Mouse (Mus musculus) erythroblast, embryonic 14.5 days (primary cell): ENCODE results near the gene Ercc6.

Source experiments
- GATA1 ChIP-seq: IDR thresholded peaks from 2 replicates; pipeline ENCODE4 v1.6.1; 2012; ENCODE audit warnings: low read length, inconsistent platforms, mixed read lengths
- TAL1 ChIP-seq: IDR thresholded peaks from 3 replicates; pipeline ENCODE4 v1.6.1; 2012; ENCODE audit warnings: low read length, inconsistent platforms, mixed read lengths

DNA sequence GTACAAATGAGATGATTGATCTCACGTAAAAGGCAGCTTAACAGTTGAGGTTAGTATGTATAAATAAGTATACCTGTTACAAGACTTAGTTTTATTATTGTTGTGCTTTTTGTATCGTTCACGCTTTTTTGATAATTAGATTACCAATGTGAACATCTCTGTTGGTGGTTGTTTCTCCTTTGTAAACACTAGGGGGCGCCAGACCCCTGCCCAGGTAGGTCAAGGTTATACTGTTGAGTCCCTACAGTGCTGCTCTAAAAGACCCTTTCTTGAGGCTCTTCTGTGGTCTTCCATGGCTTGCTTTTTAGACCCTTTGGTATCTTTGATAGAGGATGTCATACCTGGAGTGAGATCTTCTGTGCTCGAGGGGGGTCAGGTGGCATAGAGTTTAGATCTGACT is 20.8 kb downstream of the Ercc6 start:
- TF ChIP-seq TAL1 (no peak), GATA1 (no peak)
